Mouse (Mus musculus) CH12.LX (cell line): ENCODE measurements around the gene Olfr394. TPM values are rescaled to one million over a fixed set of nuclear protein-coding genes. Genes with fewer than 3 reads are reported as not detected.
"Not testable (repeated sequence)": the region's sequence is repeated elsewhere in the genome, so short reads cannot be mapped to it uniquely, and the experiment has no call there.

Experiments used
- DNase-seq: peaks from one replicate; pipeline ENCODE4 v3.0.0-alpha.2; 2013; ENCODE audit errors: extremely low read depth
- H3K27ac ChIP-seq: 2 replicates; pipeline ENCODE4 v1.5.1; 2012; ENCODE audit warnings: low read depth, mild to moderate bottlenecking, control low read depth, moderate library complexity; ENCODE audit not compliant: insufficient read depth
- H3K27me3 ChIP-seq: replicated peaks from 2 replicates; pipeline ENCODE3; 2012; ENCODE audit warnings: inconsistent platforms
- H3K36me3 ChIP-seq, 2 experiments: replicated peaks in 1 of 2; 2 replicates each; pipeline versions ENCODE3 to v1.6.1; 2012; ENCODE audit warnings: inconsistent platforms in 1 of 2, low read length in 1 of 2, mild to moderate bottlenecking in 1 of 2, mixed read lengths in 1 of 2, moderate library complexity in 1 of 2; ENCODE audit not compliant: control insufficient read depth in 1 of 2, insufficient read depth in 1 of 2
- H3K4me1 ChIP-seq, 2 experiments: 2 replicates each; pipeline ENCODE4 v1.6.1; 2012; ENCODE audit warnings: inconsistent platforms in 1 of 2, moderate library complexity in 1 of 2; ENCODE audit not compliant: insufficient read depth in 2 of 2, control insufficient read depth in 1 of 2
- H3K4me2 ChIP-seq: 2 replicates; pipeline ENCODE4 v1.6.1; 2012; ENCODE audit warnings: low read depth, mild to moderate bottlenecking, control low read depth; ENCODE audit not compliant: poor library complexity, insufficient read depth, severe bottlenecking
- H3K4me3 ChIP-seq, 3 experiments: fragments of 150-350 bp in 1 of 3; sonication (generic) in 1 of 3; replicated peaks in 1 of 3; 2 replicates each; pipeline versions ENCODE3 to v1.5.1; 2011 to 2012; ENCODE audit warnings: low read depth in 2 of 3, low read length in 2 of 3, mild to moderate bottlenecking in 2 of 3, moderate library complexity in 2 of 3, control low read depth in 1 of 3, improper control_type of control experiment in 1 of 3, inconsistent platforms in 1 of 3, mixed read lengths in 1 of 3; ENCODE audit not compliant: poor library complexity in 1 of 3
- H3K79me2 ChIP-seq: replicated peaks from 2 replicates; pipeline ENCODE4 v1.6.1; 2012; ENCODE audit warnings: mild to moderate bottlenecking, moderate library complexity; ENCODE audit not compliant: control insufficient read depth, poor library complexity, insufficient read depth, severe bottlenecking; ENCODE audit errors: extremely low read depth
- H3K9ac ChIP-seq: 2 replicates; pipeline ENCODE4 v1.6.1; 2012; ENCODE audit warnings: low read depth, mild to moderate bottlenecking, control low read depth, moderate library complexity; ENCODE audit not compliant: insufficient read depth
- H3K9me3 ChIP-seq: replicated peaks from 2 replicates; pipeline ENCODE3; 2012; ENCODE audit warnings: low read length, inconsistent platforms, mixed read lengths
- CHD1 ChIP-seq: IDR thresholded peaks from 2 replicates; pipeline ENCODE4 v1.6.1; 2012; ENCODE audit warnings: low read depth, low read length, improper control_type of control experiment, inconsistent platforms
- CTCF ChIP-seq, 2 experiments: IDR thresholded peaks in 1 of 2; conservative IDR thresholded peaks in 1 of 2; 2 replicates each; pipeline ENCODE4 v1.5.1; 2011 to 2012; ENCODE audit warnings: low read depth in 2 of 2, low read length in 2 of 2, improper control_type of control experiment in 1 of 2, inconsistent platforms in 1 of 2, mild to moderate bottlenecking in 1 of 2, moderate library complexity in 1 of 2
- E2F4 ChIP-seq: IDR thresholded peaks from 2 replicates; pipeline ENCODE4 v1.6.1; 2011; ENCODE audit warnings: low read depth, low read length, improper control_type of control experiment; ENCODE audit not compliant: insufficient replicate concordance
- ELF1 ChIP-seq: IDR thresholded peaks from 2 replicates; pipeline ENCODE4 v1.6.1; 2014; ENCODE audit warnings: low read depth, mild to moderate bottlenecking, inconsistent platforms, low read length, improper control_type of control experiment
- EP300 ChIP-seq: IDR thresholded peaks from 2 replicates; pipeline ENCODE4 v1.6.1; 2011; ENCODE audit warnings: low read length, improper control_type of control experiment
- ETS1 ChIP-seq: conservative IDR thresholded peaks from 2 replicates; pipeline ENCODE4 v1.6.1; 2012; ENCODE audit warnings: low read depth, mild to moderate bottlenecking, inconsistent platforms, low read length, improper control_type of control experiment, moderate library complexity
- HCFC1 ChIP-seq: IDR thresholded peaks from 2 replicates; pipeline ENCODE4 v1.6.1; 2012; ENCODE audit warnings: low read depth, mild to moderate bottlenecking, inconsistent platforms, low read length, improper control_type of control experiment
- MAFK ChIP-seq: IDR thresholded peaks from 2 replicates; pipeline ENCODE4 v1.6.1; 2011; ENCODE audit warnings: low read length, improper control_type of control experiment; ENCODE audit not compliant: insufficient replicate concordance
- MAX ChIP-seq: IDR thresholded peaks from 2 replicates; pipeline ENCODE4 v1.6.1; 2011; ENCODE audit warnings: low read length, improper control_type of control experiment
- MXI1 ChIP-seq: IDR thresholded peaks from 2 replicates; pipeline ENCODE4 v1.6.1; 2011; ENCODE audit warnings: mild to moderate bottlenecking, low read depth, low read length, improper control_type of control experiment
- MYC ChIP-seq: IDR thresholded peaks from 2 replicates; pipeline ENCODE4 v1.6.1; 2011; ENCODE audit warnings: low read depth, mild to moderate bottlenecking, improper control_type of control experiment, low read length
- NELFE ChIP-seq: IDR thresholded peaks from 2 replicates; pipeline ENCODE4 v1.6.1; 2011; ENCODE audit warnings: low read depth, low read length, improper control_type of control experiment
- NRF1 ChIP-seq: IDR thresholded peaks from 2 replicates; pipeline ENCODE4 v1.6.1; 2014; ENCODE audit warnings: low read depth, mild to moderate bottlenecking, inconsistent platforms, low read length, improper control_type of control experiment, moderate library complexity
- PAX5 ChIP-seq: IDR thresholded peaks from 2 replicates; pipeline ENCODE4 v1.6.1; 2012; ENCODE audit warnings: low read length, inconsistent platforms, mixed read lengths
- POLR2A ChIP-seq: IDR thresholded peaks from 2 replicates; pipeline ENCODE4 v1.6.1; 2011; ENCODE audit warnings: low read depth, mild to moderate bottlenecking, improper control_type of control experiment, low read length
- RAD21 ChIP-seq: IDR thresholded peaks from 2 replicates; pipeline ENCODE4 v1.6.1; 2011; ENCODE audit warnings: low read depth, mild to moderate bottlenecking, low read length, improper control_type of control experiment, moderate library complexity
- RCOR1 ChIP-seq: conservative IDR thresholded peaks from 2 replicates; pipeline ENCODE4 v1.6.1; 2012; ENCODE audit warnings: low read depth, mild to moderate bottlenecking, inconsistent platforms, low read length, improper control_type of control experiment
- TCF12 ChIP-seq: IDR thresholded peaks from 2 replicates; pipeline ENCODE4 v1.6.1; 2014; ENCODE audit warnings: low read depth, mild to moderate bottlenecking, inconsistent platforms, low read length, improper control_type of control experiment
- UBTF ChIP-seq: IDR thresholded peaks from 2 replicates; pipeline ENCODE4 v1.6.1; 2012; ENCODE audit warnings: low read depth, mild to moderate bottlenecking, inconsistent platforms, low read length, improper control_type of control experiment, moderate library complexity
- USF1 ChIP-seq: IDR thresholded peaks from 2 replicates; pipeline ENCODE4 v1.6.1; 2014; ENCODE audit warnings: low read depth, mild to moderate bottlenecking, inconsistent platforms, low read length, improper control_type of control experiment
- USF2 ChIP-seq: conservative IDR thresholded peaks from 2 replicates; pipeline ENCODE4 v1.6.1; 2011; ENCODE audit warnings: low read depth, low read length, improper control_type of control experiment
- ZKSCAN1 ChIP-seq: IDR thresholded peaks from 2 replicates; pipeline ENCODE4 v1.6.1; 2012; ENCODE audit warnings: low read depth, inconsistent platforms, low read length, improper control_type of control experiment, borderline replicate concordance
- ZMIZ1 ChIP-seq: IDR thresholded peaks from 2 replicates; pipeline ENCODE4 v1.6.1; 2012; ENCODE audit warnings: low read depth, mild to moderate bottlenecking, inconsistent platforms, low read length, improper control_type of control experiment
- dilution Hi-C: fragments of 300-500 bp; cut with MboI; formaldehyde crosslinking; loops from 2 replicates; pipeline ENCODE4 v1.14.3; 2020; ENCODE audit warnings: low sequenced_read_pairs; ENCODE audit not compliant: extremely low pct_unique_long_range_greater_than_20kb, extremely low pct_ligation_motif_present
- in situ Hi-C: fragments of 300-500 bp; cut with MboI; formaldehyde crosslinking; loops from 3 replicates; pipeline ENCODE4 v1.14.3; 2019; ENCODE audit warnings: low sequenced_read_pairs, low pct_ligation_motif_present, low pct_unique_long_range_greater_than_20kb, mixed read lengths
- polyA plus RNA-seq: library from polyadenylated mRNA; unstranded; fragments of >175 nt; gene quantifications from 2 replicates; pipeline ENCODE4 v1.2.1, GENCODE M21; 2012; ENCODE audit warnings: low read depth; ENCODE audit not compliant: insufficient read length
- total RNA-seq, 2 experiments: library from RNA; depleted of rRNA; stranded (reverse); fragments of 300-350 nt in 1 of 2; fragments of >200 nt in 1 of 2; gene quantifications; 2 replicates each; pipeline ENCODE4 v1.2.3; 2012 to 2014

The Olfr394 gene
- total RNA-seq (2012; rRNA removed) (not detected in 2 replicates), total RNA-seq (2014; rRNA removed) (not detected in 2 replicates), polyA plus RNA-seq (not detected in 2 replicates)

- Histone ChIP-seq H3K27me3 (peaks cover 59% of the 10 kb centered on the region), H3K4me1 (no peaks in the 10 kb centered on the region), H3K9me3 (no peaks in the 10 kb centered on the region), H3K27ac (no peak within 1 kb of the TSS), H3K4me2 (no peak within 1 kb of the TSS), H3K4me3 (no peak within 1 kb of the TSS), H3K36me3 (no peaks in the 10 kb centered on the region), H3K9ac (no peak within 1 kb of the TSS), H3K79me2 (no peaks in the 10 kb centered on the region)
- no peak for TF ChIP-seq RCOR1
- TF ChIP-seq ZKSCAN1: no peak
- TF ChIP-seq TCF12: no peak
- no peak for TF ChIP-seq RAD21
- TF ChIP-seq POLR2A: no peak
- no peak for TF ChIP-seq NELFE
- no peak for TF ChIP-seq ETS1
- TF ChIP-seq PAX5: no peak
- no peak for TF ChIP-seq HCFC1
- TF ChIP-seq EP300: no peak
- no peak for TF ChIP-seq NRF1
- no peak for TF ChIP-seq ZMIZ1
- TF ChIP-seq CHD1: no peak
- TF ChIP-seq ELF1: no peak
- dilution Hi-C loops (no loop called here), in situ Hi-C loops (no loop called here)
- no peak for DNase-seq
These were observed at the start of gene Olfr394 for GRCm38 (mm10) chr11:73890671-73891070. Olfr394 (minus strand) TSS chr11:73890771.

GRCm38 (mm10) chr11:73936377-73936776 is 45.8 kb upstream of the Olfr394 start, which contains the start of gene Olfr23:
Olfr23 (plus strand) TSS chr11:73936677.
- Histone ChIP-seq H3K4me2 (no peak within 1 kb of the TSS), H3K79me2 (no peaks in the 10 kb centered on the region), H3K27me3 (peaks cover 52% of the 10 kb centered on the region), H3K4me3 (no peak within 1 kb of the TSS), H3K9me3 (no peaks in the 10 kb centered on the region), H3K36me3 (no peaks in the 10 kb centered on the region), H3K27ac (no peak within 1 kb of the TSS), H3K9ac (no peak within 1 kb of the TSS), H3K4me1 (no peaks in the 10 kb centered on the region)
- no peak for DNase-seq
- dilution Hi-C loops (no loop called here), in situ Hi-C loops (no loop called here)
- no peak for TF ChIP-seq MXI1
- TF ChIP-seq NRF1: no peak
- TF ChIP-seq ELF1: no peak
- no peak for TF ChIP-seq USF1
- no peak for TF ChIP-seq ZKSCAN1
- TF ChIP-seq MAX: no peak
- TF ChIP-seq MAFK: no peak
- TF ChIP-seq NELFE: no peak
- TF ChIP-seq CTCF (conservative IDR thresholded peaks at IDR 0.05 in 1 of 2, IDR thresholded peaks at IDR 0.05 in 1 of 2; ENCODE audit: low read depth in 2 of 2, low read length in 2 of 2): no peak
- TF ChIP-seq E2F4: no peak
- no peak for TF ChIP-seq CHD1
- no peak for TF ChIP-seq USF2
- no peak for TF ChIP-seq UBTF
- TF ChIP-seq ZMIZ1: no peak
- TF ChIP-seq MYC: no peak

- H3K36me3 ChIP-seq, H3K79me2 ChIP-seq, H3K4me3 ChIP-seq, H3K27ac ChIP-seq, H3K9me3 ChIP-seq, H3K9ac ChIP-seq, H3K4me1 ChIP-seq, DNase-seq, H3K4me2 ChIP-seq, dilution Hi-C loops, in situ Hi-C loops: not testable (repeated sequence)
- H3K27me3 ChIP-seq: peaks cover 43% of the 10 kb centered on the region
These were observed 18.6 kb upstream of the Olfr394 start, which contains the start of gene Olfr395 for GRCm38 (mm10) chr11:73909199-73909598. Olfr395 (minus strand) TSS chr11:73909299.
